Mouse (Mus musculus) spleen, adult 12 weeks (tissue): ENCODE results near the gene Utp6.

Experiments used
- DNase-seq: peaks from one replicate; pipeline ENCODE4 v3.0.0; 2022; ENCODE audit warnings: low spot score

Utp6 gene

DNA sequence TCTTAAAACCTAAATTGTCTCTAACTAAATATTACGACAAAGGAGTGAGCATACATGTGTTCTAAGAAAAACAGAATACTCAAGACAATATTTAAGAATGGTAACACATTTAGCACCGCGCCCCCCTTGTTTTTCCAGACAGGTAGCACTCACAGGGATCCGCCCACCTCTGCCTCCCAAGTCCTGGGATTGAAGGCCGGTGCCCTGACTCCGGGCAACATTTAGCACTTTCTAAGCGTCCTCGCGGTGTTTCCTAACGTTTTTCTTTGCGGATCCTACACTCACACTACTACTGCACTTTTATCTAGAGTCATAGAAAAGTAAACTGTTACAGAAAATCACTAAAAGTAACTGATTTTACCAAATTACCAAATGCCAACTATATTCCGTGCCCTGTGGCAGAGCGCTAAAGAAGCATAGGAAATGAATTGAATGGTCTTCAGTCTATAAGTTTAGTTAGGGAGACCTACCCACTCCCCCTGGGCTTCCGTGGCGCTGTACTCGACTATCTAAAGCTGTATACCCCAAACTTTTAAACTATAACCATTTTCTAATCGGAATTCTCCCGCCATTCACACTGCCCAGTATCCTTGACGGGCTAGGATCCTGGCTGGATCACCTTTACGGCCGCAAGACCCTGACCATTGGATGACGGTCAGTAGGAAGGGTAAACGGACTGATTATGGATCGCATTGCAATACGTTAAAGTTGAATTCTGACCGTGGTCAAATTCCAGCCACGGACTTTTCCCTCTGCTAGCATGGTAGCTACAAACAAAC, 655 bp downstream of the Utp6 start:
- DNase-seq: no peak

GRCm38 (mm10) chr11:79947265-79947664, 14.9 kb downstream of the Utp6 start:
- no peak for DNase-seq

DNA sequence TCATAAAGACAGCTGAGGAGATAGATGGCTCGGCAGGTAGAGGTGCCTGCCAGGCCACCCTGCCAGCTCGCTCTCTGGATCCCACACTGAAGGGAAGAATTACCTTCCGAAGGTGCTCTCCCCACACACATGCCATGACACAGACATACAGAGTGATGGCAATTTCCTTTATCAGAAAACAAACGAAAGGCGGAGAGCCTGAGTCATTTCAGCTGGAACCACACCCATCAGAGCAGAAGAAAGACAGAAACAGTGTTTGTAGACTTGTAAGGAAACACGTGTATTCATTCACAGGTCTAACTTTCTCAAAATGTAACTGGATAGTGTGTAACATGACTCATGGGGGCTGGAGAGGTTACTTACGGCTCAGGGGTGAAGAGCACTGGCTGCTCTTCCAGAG, 18.6 kb downstream of the Utp6 start:
- no peak for DNase-seq

- no peak for DNase-seq
Measured at GRCm38 (mm10) chr11:79943136-79943535, 19.1 kb downstream of the Utp6 start.

GRCm38 (mm10) chr11:79935766-79936165, 26.4 kb downstream of the Utp6 start:
- DNase-seq: no peak

GRCm38 (mm10) chr11:79922766-79923165, 39.4 kb downstream of the Utp6 start:
- no peak for DNase-seq

- no peak for DNase-seq
Measured at GRCm38 (mm10) chr11:79922157-79922556, 40.0 kb downstream of the Utp6 start.

DNA sequence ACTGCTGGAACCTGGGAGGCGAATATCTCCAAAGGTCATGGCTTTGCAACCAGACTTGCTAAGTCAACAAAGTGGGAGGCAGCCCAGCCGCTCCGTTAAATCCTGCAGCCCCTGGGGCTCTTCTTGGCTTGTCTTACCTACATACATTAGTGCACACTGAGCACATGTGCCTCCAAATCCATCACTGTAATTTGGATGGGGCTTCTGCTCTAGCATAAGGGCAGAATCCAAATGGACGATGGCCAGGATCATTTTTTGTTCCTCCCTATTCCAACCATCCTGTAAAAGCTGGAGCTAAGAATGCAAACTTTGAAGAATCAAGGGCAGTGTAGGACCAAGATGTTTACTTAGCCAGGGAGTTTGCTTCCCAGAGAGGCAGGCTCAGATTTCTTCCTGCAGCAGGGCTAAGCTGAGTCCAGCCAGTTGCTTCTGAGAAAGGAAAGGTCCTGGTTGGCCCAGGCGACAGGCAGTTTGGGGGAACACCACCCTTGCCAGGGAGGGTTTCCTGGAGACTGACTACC, 41.6 kb downstream of the Utp6 start:
- no peak for DNase-seq

- peak; percentile 31 for DNase-seq
Measured at GRCm38 (mm10) chr11:79919685-79920504, 42.3 kb downstream of the Utp6 start.

DNA sequence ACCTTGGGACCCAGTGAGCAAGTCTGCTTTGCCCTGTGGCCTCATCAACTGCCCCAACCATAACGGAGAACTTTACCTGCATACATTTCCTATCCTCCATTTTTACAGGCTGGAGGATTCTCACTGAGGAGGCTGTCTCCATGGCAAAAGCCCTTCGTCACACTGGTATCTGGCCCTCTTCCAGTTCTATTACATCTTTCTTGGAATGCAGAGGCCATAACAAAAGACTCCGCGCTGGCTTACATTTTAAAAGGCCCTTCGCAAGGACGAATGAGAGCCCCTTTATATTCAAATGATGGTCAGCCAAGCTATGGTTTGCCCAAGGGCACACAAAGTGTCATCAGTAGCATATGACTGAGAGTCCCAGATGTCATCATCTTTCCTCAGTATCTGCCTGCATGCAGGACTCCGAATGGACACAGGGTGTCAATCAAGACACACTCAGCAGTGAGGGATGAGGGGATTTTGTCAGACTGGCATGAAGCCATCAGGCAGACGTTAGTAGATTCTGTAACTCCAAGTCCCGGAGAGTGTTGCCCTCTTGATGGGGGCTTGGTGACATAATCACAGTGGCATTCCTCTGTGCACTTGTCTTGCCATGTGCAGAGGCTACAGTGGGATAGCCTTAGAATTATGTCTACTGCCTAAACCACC, 46.4 kb downstream of the Utp6 start:
- DNase-seq: no peak

DNA sequence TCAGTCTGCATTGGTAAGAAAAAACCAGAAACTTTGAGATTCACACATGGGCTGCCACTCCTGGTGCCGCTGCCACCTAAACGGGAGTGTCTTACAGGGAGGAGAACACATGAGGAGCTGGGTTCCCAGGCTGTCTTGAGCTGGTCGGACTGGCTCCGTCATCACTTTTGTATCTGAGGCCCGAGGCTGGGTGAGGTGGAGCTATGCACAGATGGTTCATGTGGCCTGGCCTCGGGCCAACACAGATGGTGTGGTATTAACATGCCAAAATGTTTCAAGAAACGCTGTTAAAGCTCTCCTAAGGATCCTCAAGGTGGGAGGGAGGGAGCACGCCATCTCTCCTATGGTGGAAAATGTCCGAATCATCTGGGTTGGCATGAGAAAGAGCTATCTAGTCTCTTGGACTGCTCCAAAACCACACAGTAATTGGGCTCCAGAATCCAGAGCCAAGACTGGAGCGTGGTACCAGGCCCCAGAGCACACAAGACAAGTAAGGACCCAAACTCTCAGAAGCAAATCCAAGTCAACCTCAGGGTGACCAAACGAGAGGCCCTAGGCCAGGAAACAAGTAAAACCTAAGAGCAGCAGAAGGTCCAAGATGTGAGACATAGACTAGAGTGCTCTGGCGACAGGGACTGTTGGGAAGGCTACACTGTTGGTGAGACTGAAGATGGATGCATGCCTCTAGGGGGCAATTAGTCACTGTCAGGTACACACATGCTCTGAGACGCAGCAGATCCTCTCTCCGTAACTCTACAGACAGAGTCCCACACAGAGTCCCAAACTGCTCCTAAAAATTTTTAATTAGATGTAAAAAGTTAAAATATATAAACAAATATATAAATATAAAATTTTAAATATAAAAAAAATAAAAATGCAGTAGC, 53.3 kb downstream of the Utp6 start:
- no peak for DNase-seq

- DNase-seq: no peak
Measured at GRCm38 (mm10) chr11:79906920-79907319, 55.3 kb downstream of the Utp6 start.

GRCm38 (mm10) chr11:79902881-79903481, 59.2 kb downstream of the Utp6 start:
- DNase-seq: no peak

- no peak for DNase-seq
Measured at GRCm38 (mm10) chr11:79901146-79901545, 61.0 kb downstream of the Utp6 start.

- DNase-seq: no peak
Measured at GRCm38 (mm10) chr11:79892259-79892658, 69.9 kb downstream of the Utp6 start.

- DNase-seq: no peak
Measured at GRCm38 (mm10) chr11:79890822-79891221, 71.4 kb downstream of the Utp6 start.

GRCm38 (mm10) chr11:79886961-79887360, 75.2 kb downstream of the Utp6 start:
- no peak for DNase-seq

- no peak for DNase-seq
Measured at GRCm38 (mm10) chr11:79886395-79886794, 75.8 kb downstream of the Utp6 start.

DNA sequence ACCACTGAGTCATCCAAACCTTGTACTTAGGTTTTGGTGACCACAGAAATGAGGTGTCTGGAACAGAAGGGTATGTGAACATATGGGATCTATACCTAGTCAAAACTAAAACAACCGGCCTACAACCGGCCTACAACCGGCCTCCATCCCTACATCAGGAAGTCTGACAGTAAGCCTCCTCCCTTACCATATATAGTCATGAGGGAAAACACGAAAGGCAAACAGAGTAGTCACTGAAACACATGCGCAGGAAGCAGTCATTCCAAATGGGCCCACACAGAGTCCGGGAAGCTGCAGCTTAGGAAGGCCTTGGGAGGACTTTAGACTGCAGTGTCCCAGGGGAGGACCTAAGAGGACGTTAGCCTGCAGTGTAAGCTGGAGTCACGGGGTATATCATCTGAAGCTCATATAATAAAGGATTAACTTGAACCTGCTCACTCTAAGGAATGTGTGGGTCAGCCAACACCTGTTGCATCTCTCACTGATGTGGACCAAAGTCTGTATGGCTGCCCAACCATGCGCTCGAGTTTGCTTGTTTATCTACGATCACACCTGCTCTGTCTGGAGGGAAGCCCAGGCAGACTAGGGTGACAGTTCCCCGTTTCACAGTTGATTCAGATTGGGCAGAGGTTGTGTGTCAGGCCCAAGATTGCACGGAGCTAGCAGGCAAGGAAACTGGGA, 76.3 kb downstream of the Utp6 start:
- DNase-seq: peak; percentile 5

DNA sequence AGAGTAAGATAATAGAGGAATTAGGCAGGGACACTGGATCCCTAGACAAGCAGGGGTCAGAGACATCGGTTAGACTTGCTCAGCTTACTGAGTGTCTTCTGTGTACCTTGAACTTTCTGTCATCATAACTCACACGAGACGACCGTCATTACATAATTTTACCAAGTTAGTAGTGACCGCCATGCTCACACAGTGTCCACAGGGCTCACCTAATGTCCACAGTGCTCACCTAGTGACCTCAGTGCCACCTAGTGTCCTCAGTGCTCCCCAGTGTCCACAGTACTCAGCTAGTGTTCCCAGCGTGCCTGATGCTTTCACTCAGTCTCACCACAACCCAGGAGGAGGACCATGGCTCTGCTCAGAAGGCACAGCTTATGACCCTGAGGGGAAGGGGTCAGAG, 77.4 kb downstream of the Utp6 start:
- DNase-seq: no peak
